22 mouse cellular contexts compared by ENCODE assay signal in genomic region chr17:4391210-4391609, GRCm38 (mm10).
A peak's percentile ranks its signal among the peaks of the same experiment; 100 is the strongest.
DNase-seq lines count a peak whose midpoint lies in the region; ATAC-seq and TF ChIP-seq lines count a peak whose summit lies in the region.
"Had no signal": no experiment of that assay in that cellular context is flagged by ENCODE, and none has a peak within 500 bp of the region (broad histone marks: within the 10 kb centered on the region; RNA-seq: fewer than 3 reads in every experiment).

No protein-coding gene starts in this region.

- H3K36me3 ChIP-seq in lung, embryonic 14.5 days (ENCODE audit: insufficient read depth) = no peaks in the 10 kb centered on the region
- no peaks in the 10 kb centered on the region for H3K36me3 ChIP-seq in lung, postnatal 0 days (ENCODE audit: insufficient read depth, low read length)
- no peaks in the 10 kb centered on the region for H3K36me3 ChIP-seq in heart, embryonic 12.5 days
- H3K36me3 ChIP-seq: embryonic facial prominence, embryonic 13.5 days; embryonic facial prominence, embryonic 15.5 days; forebrain, embryonic 10.5 days; forebrain, embryonic 12.5 days had no signal

- no peaks in the 10 kb centered on the region for H3K9me3 ChIP-seq in lung, embryonic 14.5 days (ENCODE audit: low read depth, low read length)
- no peaks in the 10 kb centered on the region for H3K9me3 ChIP-seq in lung, postnatal 0 days (ENCODE audit: low read length)
- no peaks in the 10 kb centered on the region for H3K9me3 ChIP-seq in heart, embryonic 12.5 days (replicated peaks)
- H3K9me3 ChIP-seq: embryonic facial prominence, embryonic 13.5 days; embryonic facial prominence, embryonic 15.5 days; forebrain, embryonic 10.5 days; forebrain, embryonic 12.5 days had no signal

- H3K9ac ChIP-seq in lung, embryonic 14.5 days = no peak overlapping the region
- H3K9ac ChIP-seq in lung, postnatal 0 days (replicated peaks; ENCODE audit: low read depth) = no peak overlapping the region
- no peak overlapping the region for H3K9ac ChIP-seq in heart, embryonic 12.5 days
- H3K9ac ChIP-seq: embryonic facial prominence, embryonic 13.5 days; embryonic facial prominence, embryonic 15.5 days; forebrain, embryonic 12.5 days had no signal

- H3K4me3 ChIP-seq in lung, embryonic 14.5 days (ENCODE audit: low read depth, low read length) = no peak overlapping the region
- no peak overlapping the region for H3K4me3 ChIP-seq in lung, postnatal 0 days (ENCODE audit: low read depth, low read length)
- no peak overlapping the region for H3K4me3 ChIP-seq in heart, embryonic 12.5 days
- H3K4me3 ChIP-seq: embryonic facial prominence, embryonic 13.5 days; embryonic facial prominence, embryonic 15.5 days; erythroblast, embryonic 14.5 days; forebrain, embryonic 10.5 days; forebrain, embryonic 12.5 days had no signal

- TF ChIP-seq EP300 in lung, postnatal 0 days (IDR thresholded peaks at IDR 0.05) = no peak

- H3K4me1 ChIP-seq in lung, embryonic 14.5 days (ENCODE audit: insufficient read depth) = no peaks in the 10 kb centered on the region
- no peaks in the 10 kb centered on the region; the same call in 1 of the 2 replicates for H3K4me1 ChIP-seq in lung, postnatal 0 days (ENCODE audit: insufficient read depth, low read depth, low read length)
- no peaks in the 10 kb centered on the region for H3K4me1 ChIP-seq in heart, embryonic 12.5 days (replicated peaks)
- H3K4me1 ChIP-seq: embryonic facial prominence, embryonic 13.5 days; embryonic facial prominence, embryonic 15.5 days; forebrain, embryonic 10.5 days; forebrain, embryonic 12.5 days had no signal

- DNase-seq in lung, embryonic 14.5 days = peak; percentile 27
- no peak for DNase-seq in lung, postnatal 14 days
- peak; percentile 70 for DNase-seq in lung, postnatal 0 days (ENCODE audit: low spot score)
- DNase-seq in lung, postnatal 4 days = no peak
- DNase-seq: adrenal gland, adult 2 months; adrenal gland, postnatal 10 days; adrenal gland, postnatal 25 days; cerebellum, adult 11 months; cerebellum, adult 18-20 months; cerebellum, adult 8-10 months; cerebellum, adult 9-11 months; cerebellum, postnatal 14 days; cerebellum, postnatal 36 days; embryo, embryonic 11 days had no signal

- TF ChIP-seq CTCF in lung, embryonic 14.5 days (IDR thresholded peaks at IDR 0.05; ENCODE audit: low read depth) = no peak
- TF ChIP-seq CTCF in lung, postnatal 0 days (IDR thresholded peaks at IDR 0.05) = no peak

- H3K27ac ChIP-seq in lung, embryonic 14.5 days (ENCODE audit: low read depth) = no peak overlapping the region
- H3K27ac ChIP-seq in lung, postnatal 0 days (ENCODE audit: low read length) = no peak overlapping the region
- no peak overlapping the region for H3K27ac ChIP-seq in heart, embryonic 12.5 days (ENCODE audit: poor library complexity, severe bottlenecking)
- H3K27ac ChIP-seq: embryonic facial prominence, embryonic 13.5 days; embryonic facial prominence, embryonic 15.5 days; forebrain, embryonic 10.5 days; forebrain, embryonic 12.5 days had no signal

- H3K27me3 ChIP-seq in lung, embryonic 14.5 days (ENCODE audit: insufficient read depth, low read length) = no peaks in the 10 kb centered on the region
- no peaks in the 10 kb centered on the region for H3K27me3 ChIP-seq in lung, postnatal 0 days (replicated peaks; ENCODE audit: insufficient read depth, low read length)
- H3K27me3 ChIP-seq in heart, embryonic 12.5 days (replicated peaks) = no peaks in the 10 kb centered on the region
- H3K27me3 ChIP-seq: embryonic facial prominence, embryonic 13.5 days; embryonic facial prominence, embryonic 15.5 days; forebrain, embryonic 12.5 days had no signal

- ATAC-seq in lung, embryonic 14.5 days (ENCODE audit: insufficient read depth) = no peak
- peak; percentile 66 for ATAC-seq in lung, postnatal 0 days
- peak; percentile 47; the same call in 1 of the 2 replicates for ATAC-seq in granulocyte monocyte progenitor cell, adult 5-6 weeks (replicated peaks; ENCODE audit: poor library complexity, severe bottlenecking)
- no peak for ATAC-seq in heart, embryonic 12.5 days (ENCODE audit: insufficient number of reproducible peaks, low FRiP score)
- ATAC-seq: forebrain, embryonic 14.5 days had no signal

- no peak overlapping the region for H3K4me2 ChIP-seq in lung, embryonic 14.5 days
- H3K4me2 ChIP-seq in lung, postnatal 0 days (replicated peaks; ENCODE audit: low read depth, low read length) = no peak overlapping the region
- no peak overlapping the region for H3K4me2 ChIP-seq in heart, embryonic 12.5 days
- H3K4me2 ChIP-seq: embryonic facial prominence, embryonic 13.5 days; embryonic facial prominence, embryonic 15.5 days; forebrain, embryonic 12.5 days had no signal

- 25% methylated on average over 1 of the region's 1 CpGs for WGBS in lung, embryonic 14.5 days
- 24% methylated on average over 1 of the region's 1 CpGs for WGBS in lung, postnatal 0 days
- 61% methylated on average over 1 of the region's 1 CpGs for WGBS in heart, embryonic 12.5 days

Comparison
In these comparisons a context has a peak if more than half of its experiments do, and no peak if none do; other contexts are left out.
1. ATAC-seq: peak in lung, postnatal 0 days (single experiment) and granulocyte monocyte progenitor cell, adult 5-6 weeks (single experiment); none in lung, embryonic 14.5 days (single experiment) and heart, embryonic 12.5 days (single experiment).
2. DNase-seq: peak in lung, embryonic 14.5 days (single experiment) and lung, postnatal 0 days (single experiment); none in lung, postnatal 14 days (single experiment) and lung, postnatal 4 days (0 of 2).